ENCODE assay signal across 20 mouse cellular contexts in the genomic region with DNA sequence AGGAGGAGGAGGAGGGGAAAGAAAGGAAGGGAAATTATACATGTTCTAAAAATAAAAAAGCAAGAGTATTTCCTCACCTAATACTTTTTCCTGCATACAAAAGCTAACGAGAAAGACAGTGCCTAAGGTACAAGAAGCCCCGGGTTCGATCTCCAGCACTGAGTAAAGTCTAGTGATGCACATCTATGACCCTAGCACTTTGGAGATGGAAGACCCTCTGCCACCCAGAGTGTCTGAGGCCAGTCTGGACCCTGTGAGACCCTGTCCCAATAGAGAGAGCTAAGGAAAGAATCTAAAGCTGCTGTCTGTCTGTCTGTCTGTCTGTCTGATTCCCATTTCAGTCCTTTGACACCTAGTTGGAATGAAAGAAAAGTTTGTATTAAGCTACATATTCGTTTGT. TPM values are rescaled to one million over a fixed set of nuclear protein-coding genes. Genes with fewer than 3 reads are reported as not detected.
DNase-seq lines count a peak whose midpoint lies in the region; ATAC-seq lines count a peak whose summit lies in the region.
"Had no signal": no experiment of that assay in that cellular context is flagged by ENCODE, and none has a peak within 500 bp of the region (broad histone marks: within the 10 kb centered on the region; RNA-seq: fewer than 3 reads in every experiment).

No protein-coding gene starts in this region.

- H3K4me2 ChIP-seq in heart, embryonic 12.5 days = no peak overlapping the region
- H3K4me2 ChIP-seq in forebrain, embryonic 16.5 days (ENCODE audit: low read length) = no peak overlapping the region
- H3K4me2 ChIP-seq in midbrain, embryonic 14.5 days (ENCODE audit: low read length) = no peak overlapping the region
- H3K4me2 ChIP-seq: liver, embryonic 11.5 days had no signal

- 72% methylated on average over 4 of the region's 4 CpGs for WGBS in heart, embryonic 12.5 days
- 76% methylated on average over 4 of the region's 4 CpGs for WGBS in embryonic facial prominence, embryonic 10.5 days
- WGBS in forebrain, embryonic 16.5 days = 43% methylated on average over 4 of the region's 4 CpGs
- 52% methylated on average over 4 of the region's 4 CpGs for WGBS in midbrain, embryonic 14.5 days
- WGBS in limb, embryonic 10.5 days = 82% methylated on average over 4 of the region's 4 CpGs

- no peaks in the 10 kb centered on the region for H3K27me3 ChIP-seq in heart, embryonic 12.5 days (replicated peaks)
- H3K27me3 ChIP-seq in embryonic facial prominence, embryonic 10.5 days (replicated peaks; ENCODE audit: low read depth, poor library complexity, severe bottlenecking) = no peaks in the 10 kb centered on the region
- no peaks in the 10 kb centered on the region for H3K27me3 ChIP-seq in forebrain, embryonic 16.5 days (replicated peaks; ENCODE audit: control insufficient read depth, insufficient read depth, low read length)
- H3K27me3 ChIP-seq in midbrain, embryonic 14.5 days (ENCODE audit: control insufficient read depth, insufficient read depth, low read length) = no peaks in the 10 kb centered on the region
- no peaks in the 10 kb centered on the region for H3K27me3 ChIP-seq in limb, embryonic 10.5 days (ENCODE audit: low read depth, poor library complexity, severe bottlenecking)

- H3K4me3 ChIP-seq in heart, embryonic 12.5 days = no peak overlapping the region
- H3K4me3 ChIP-seq in embryonic facial prominence, embryonic 10.5 days = no peak overlapping the region
- no peak overlapping the region for H3K4me3 ChIP-seq in forebrain, embryonic 16.5 days (replicated peaks; ENCODE audit: low read length)
- no peak overlapping the region for H3K4me3 ChIP-seq in midbrain, embryonic 14.5 days (replicated peaks; ENCODE audit: low read depth, low read length)
- no peak overlapping the region for H3K4me3 ChIP-seq in limb, embryonic 10.5 days
- H3K4me3 ChIP-seq: gastrocnemius, adult 2 months; left cerebral cortex, adult 2 months had no signal

- peaks cover 9% of the 10 kb centered on the region for H3K4me1 ChIP-seq in heart, embryonic 12.5 days (replicated peaks)
- H3K4me1 ChIP-seq in embryonic facial prominence, embryonic 10.5 days = peaks cover 27% of the 10 kb centered on the region
- H3K4me1 ChIP-seq in forebrain, embryonic 16.5 days (replicated peaks; ENCODE audit: control insufficient read depth, insufficient read depth, low read length) = peaks cover 29% of the 10 kb centered on the region
- H3K4me1 ChIP-seq in midbrain, embryonic 14.5 days (ENCODE audit: control insufficient read depth, insufficient read depth, low read length) = peaks cover 20% of the 10 kb centered on the region
- peaks cover 13% of the 10 kb centered on the region for H3K4me1 ChIP-seq in limb, embryonic 10.5 days

- ATAC-seq in heart, embryonic 12.5 days (ENCODE audit: insufficient number of reproducible peaks, low FRiP score) = no peak
- ATAC-seq in forebrain, embryonic 16.5 days = no peak
- ATAC-seq in midbrain, embryonic 14.5 days (ENCODE audit: low FRiP score, low TSS enrichment) = no peak
- ATAC-seq in erythroid progenitor cell, adult 5-6 weeks (replicated peaks; ENCODE audit: low FRiP score, poor library complexity, severe bottlenecking) = no peak
- ATAC-seq: intestine, embryonic 16.5 days; Patski had no signal

- no peaks in the 10 kb centered on the region; the same call in 1 of the 2 replicates for H3K9me3 ChIP-seq in heart, embryonic 12.5 days (replicated peaks)
- no peaks in the 10 kb centered on the region for H3K9me3 ChIP-seq in embryonic facial prominence, embryonic 10.5 days
- H3K9me3 ChIP-seq in forebrain, embryonic 16.5 days (ENCODE audit: control insufficient read depth, low read length) = no peaks in the 10 kb centered on the region
- H3K9me3 ChIP-seq in midbrain, embryonic 14.5 days (ENCODE audit: control insufficient read depth, low read length) = no peaks in the 10 kb centered on the region
- H3K9me3 ChIP-seq in limb, embryonic 10.5 days (replicated peaks) = no peaks in the 10 kb centered on the region

- no peaks in the 10 kb centered on the region for H3K36me3 ChIP-seq in heart, embryonic 12.5 days
- H3K36me3 ChIP-seq in embryonic facial prominence, embryonic 10.5 days (replicated peaks) = no peaks in the 10 kb centered on the region
- no peaks in the 10 kb centered on the region for H3K36me3 ChIP-seq in forebrain, embryonic 16.5 days (ENCODE audit: control insufficient read depth, insufficient read depth)
- H3K36me3 ChIP-seq in midbrain, embryonic 14.5 days (ENCODE audit: control insufficient read depth, insufficient read depth, low read length) = no peaks in the 10 kb centered on the region
- H3K36me3 ChIP-seq in limb, embryonic 10.5 days = no peaks in the 10 kb centered on the region

- no peak overlapping the region for H3K9ac ChIP-seq in heart, embryonic 12.5 days
- no peak overlapping the region for H3K9ac ChIP-seq in forebrain, embryonic 16.5 days (replicated peaks; ENCODE audit: low read depth, low read length)
- H3K9ac ChIP-seq in midbrain, embryonic 14.5 days (replicated peaks; ENCODE audit: low read length) = no peak overlapping the region

- no peak overlapping the region for H3K27ac ChIP-seq in heart, embryonic 12.5 days (ENCODE audit: poor library complexity, severe bottlenecking)
- H3K27ac ChIP-seq in embryonic facial prominence, embryonic 10.5 days (replicated peaks) = peak overlapping the region; percentile 74; the same call in 1 of the 2 replicates
- peak overlapping the region; percentile 17; the same call in 1 of the 2 replicates for H3K27ac ChIP-seq in forebrain, embryonic 16.5 days (ENCODE audit: low read length)
- H3K27ac ChIP-seq in midbrain, embryonic 14.5 days (replicated peaks; ENCODE audit: low read depth, low read length) = 0 out of 2 replicates have a peak overlapping the region, but pooled peaks have one; percentile 26
- no peak overlapping the region for H3K27ac ChIP-seq in limb, embryonic 10.5 days
- H3K27ac ChIP-seq: gastrocnemius, adult 2 months; left cerebral cortex, adult 2 months had no signal

- DNase-seq in heart, adult 11 months = peak; percentile 30
- no peak for DNase-seq in embryonic facial prominence, embryonic 10.5 days (ENCODE audit: low spot score)
- no peak for DNase-seq in midbrain, embryonic 14.5 days
- no peak for DNase-seq in limb, embryonic 10.5 days (ENCODE audit: low spot score)
- DNase-seq in adrenal gland, postnatal 4 days (ENCODE audit: low spot score in 2 of 2) = no peak
- DNase-seq: cerebellum, adult 2 months; cerebellum, postnatal 36 days; gastrocnemius, adult 2 months; heart, postnatal 36 days; kidney, postnatal 36 days; layer of hippocampus, adult 9-11 months; lung, adult 2 months; thymus, adult 2 months had no signal

RNA-seq across cellular contexts. Expression of gene Frmd4b, which starts 40.0 kb away (rescaled TPM):
- polyA plus RNA-seq in heart, embryonic 12.5 days (2016; fragmentation: Nextera tagmentation; extraction: Ambion mirVana) = 22.2 and 23.1 TPM in 2 replicates
- polyA plus RNA-seq in embryonic facial prominence, embryonic 10.5 days (2016; fragmentation: Nextera tagmentation; extraction: Ambion mirVana) = 16.9 and 19.2 TPM in 2 replicates
- 50.0 and 59.1 TPM in 2 replicates for polyA plus RNA-seq in forebrain, embryonic 16.5 days (2015; fragmentation: Nextera tagmentation; extraction: Ambion mirVana)
- polyA plus RNA-seq in midbrain, embryonic 14.5 days (2014; fragmentation: Nextera tagmentation; extraction: Ambion mirVana) = 15.3 and 21.7 TPM in 2 replicates
- 14.2 and 14.8 TPM in 2 replicates for polyA plus RNA-seq in limb, embryonic 10.5 days (2016; fragmentation: Nextera tagmentation; extraction: Ambion mirVana)
- total RNA-seq in erythroid progenitor cell, adult 5-6 weeks (2015; ENCODE audit: low replicate concordance) = 9.0 and 21.0 TPM in 2 replicates
- 7.2 and 11.6 TPM in 2 replicates for total RNA-seq in erythroid progenitor cell, adult 5-6 weeks (2017; ENCODE audit: low replicate concordance)
- 10 to 100 TPM; 34.4 to 41.6 TPM for total RNA-seq in adrenal gland, postnatal 4 days (2021)

Comparison
In these comparisons a context has a peak if more than half of its experiments do, and no peak if none do; other contexts are left out.
1. H3K27ac ChIP-seq: peak in embryonic facial prominence, embryonic 10.5 days (single experiment), forebrain, embryonic 16.5 days (single experiment) and midbrain, embryonic 14.5 days (single experiment); none in heart, embryonic 12.5 days (single experiment) and limb, embryonic 10.5 days (single experiment).